Mouse (Mus musculus): Measurements from ENCODE around the gene Hgfac.

The Hgfac gene

GRCm38 (mm10) chr5:35041268-35041829, at the start of gene Hgfac:
Gene Hgfac (plus strand): TSS chr5:35041509.
- no peak for DNase-seq (ENCODE audit: low spot score in 2 of 2)

- DNase-seq (ENCODE audit: low spot score in 2 of 2) = no peak
Measured at GRCm38 (mm10) chr5:34998754-34999153, 42.6 kb upstream of the Hgfac start.

- DNase-seq (ENCODE audit: low spot score in 2 of 2) = no peak
Measured at GRCm38 (mm10) chr5:34999281-34999680, 42.0 kb upstream of the Hgfac start.

DNA sequence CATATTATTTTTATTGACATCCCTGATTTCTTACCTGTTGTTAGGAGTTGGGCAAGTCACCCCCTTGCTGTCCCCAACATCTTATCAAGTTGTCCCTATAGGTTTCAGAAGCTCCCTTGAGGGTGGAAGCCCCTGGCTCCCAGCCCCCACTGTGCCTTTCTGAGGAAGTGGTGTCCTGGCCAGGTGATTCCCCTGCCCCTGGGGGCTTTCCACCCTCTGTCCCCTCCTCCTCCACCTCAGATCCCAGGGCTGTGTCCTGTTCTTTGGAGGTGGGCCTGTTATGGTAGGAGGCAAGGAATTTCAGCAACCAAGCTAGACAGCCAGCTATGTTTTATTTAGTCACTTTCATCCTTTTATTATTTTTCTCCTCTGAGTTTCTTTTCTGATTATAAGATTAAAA, 41.0 kb upstream of the Hgfac start:
- DNase-seq (ENCODE audit: low spot score in 2 of 2) = no peak

- DNase-seq (ENCODE audit: low spot score in 2 of 2) = no peak
Measured at GRCm38 (mm10) chr5:35001144-35001543, 40.2 kb upstream of the Hgfac start.

- DNase-seq (ENCODE audit: low spot score in 2 of 2) = no peak
Measured at GRCm38 (mm10) chr5:35003611-35004162, 37.6 kb upstream of the Hgfac start.

DNA sequence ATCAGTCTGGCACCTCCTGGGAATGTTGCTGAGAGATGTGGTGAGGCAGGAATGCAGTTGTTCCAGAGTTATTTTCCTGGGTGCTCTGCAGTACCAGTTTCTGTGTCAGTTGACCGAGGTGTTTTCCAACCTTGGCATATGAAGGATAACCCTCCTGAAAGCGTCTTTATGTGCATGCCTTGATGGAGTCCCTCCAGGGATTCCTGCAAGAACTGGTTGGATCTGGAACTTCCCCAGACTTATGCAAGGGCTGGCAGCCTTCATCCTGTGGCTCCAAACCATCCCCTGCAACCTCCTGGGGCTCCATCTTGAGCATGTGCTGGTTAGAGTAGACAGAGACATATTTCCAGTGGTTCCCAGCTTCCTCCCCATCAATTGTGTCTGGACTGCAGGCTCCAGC, 36.5 kb upstream of the Hgfac start:
- no peak for DNase-seq (ENCODE audit: low spot score in 2 of 2)

DNA sequence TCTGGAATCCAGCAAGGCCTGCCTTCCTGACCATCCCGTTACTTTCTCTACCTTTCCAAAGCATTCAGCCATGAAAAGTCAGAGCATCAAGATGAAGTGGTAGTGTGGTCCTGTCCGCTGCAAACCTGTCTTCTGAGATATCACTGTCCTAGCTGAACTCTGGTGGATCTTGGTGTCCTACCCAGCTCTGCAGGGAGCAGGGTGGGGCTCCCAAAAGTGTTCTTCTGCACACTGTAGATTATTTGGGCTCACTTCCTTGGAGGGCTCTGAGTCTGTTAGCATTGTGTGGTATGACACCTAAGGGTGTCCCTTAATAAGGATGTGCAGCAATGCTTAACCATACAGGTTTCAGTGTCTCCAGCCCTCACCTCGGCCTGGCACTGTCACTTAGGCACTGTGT, 35.6 kb upstream of the Hgfac start:
- DNase-seq (ENCODE audit: low spot score in 2 of 2) = no peak

- DNase-seq (ENCODE audit: low spot score in 2 of 2) = no peak
Measured at GRCm38 (mm10) chr5:35006599-35006998, 34.7 kb upstream of the Hgfac start.

DNA sequence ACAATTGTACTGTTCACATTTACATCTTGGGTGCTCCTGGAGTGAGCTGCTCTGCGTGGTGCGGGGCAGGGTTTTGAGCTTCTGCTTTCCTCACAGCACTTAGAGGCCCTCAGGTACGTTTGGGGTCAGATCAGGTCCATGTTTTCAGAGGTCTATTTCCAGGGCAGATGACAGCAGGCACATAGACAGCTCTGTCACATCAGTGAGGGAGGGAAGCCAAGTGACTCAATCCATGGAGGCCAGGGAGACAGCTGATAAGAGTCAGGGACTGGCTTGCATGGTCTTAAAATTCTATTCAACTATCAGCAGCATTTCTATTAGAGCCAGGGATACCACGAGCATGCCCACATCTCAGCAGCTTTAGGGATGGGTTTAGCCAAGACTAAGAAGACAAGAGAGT, 32.1 kb upstream of the Hgfac start:
- DNase-seq (ENCODE audit: low spot score in 2 of 2) = no peak

GRCm38 (mm10) chr5:35010656-35011055, 30.7 kb upstream of the Hgfac start:
- DNase-seq (ENCODE audit: low spot score in 2 of 2) = no peak

DNA sequence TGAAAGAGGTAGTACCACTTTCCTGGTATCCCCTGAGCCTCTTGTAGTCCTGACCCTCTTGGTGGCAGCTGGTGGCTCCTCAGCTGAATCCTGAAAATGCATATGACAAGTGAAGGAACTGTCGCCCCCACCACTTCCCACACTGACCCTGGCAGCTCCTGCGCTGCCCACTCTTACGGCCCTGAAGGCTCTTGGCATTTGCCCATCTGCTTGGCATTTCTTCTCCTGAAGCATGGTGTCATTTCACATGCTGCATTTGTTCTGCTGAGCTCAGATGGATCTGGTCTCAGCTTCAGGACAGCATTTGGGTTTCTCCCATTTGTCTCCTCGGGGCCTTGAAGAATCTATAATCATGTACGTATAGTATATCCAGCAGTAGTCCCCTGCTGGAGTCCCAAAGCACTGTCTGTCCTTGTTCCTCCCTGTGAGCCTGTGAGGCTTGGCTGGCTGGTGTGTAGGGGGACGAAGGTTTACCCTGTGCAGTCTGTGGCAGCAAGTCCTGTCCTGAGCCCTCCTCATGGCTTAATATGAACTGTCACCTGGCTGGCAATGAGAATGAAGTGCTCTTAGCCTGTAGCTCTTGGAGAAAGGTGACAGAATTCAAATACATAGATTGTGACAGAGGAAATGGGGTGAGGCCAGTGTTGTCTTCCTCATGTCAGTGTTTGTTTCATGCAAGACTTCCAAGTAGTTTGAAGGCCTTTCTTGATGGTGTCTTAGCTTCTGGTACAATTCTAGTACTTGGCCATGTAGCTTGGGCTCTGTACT, 30.0 kb upstream of the Hgfac start:
- DNase-seq (ENCODE audit: low spot score in 2 of 2) = no peak

GRCm38 (mm10) chr5:35014036-35014435, 27.3 kb upstream of the Hgfac start:
- DNase-seq (ENCODE audit: low spot score in 2 of 2) = no peak

DNA sequence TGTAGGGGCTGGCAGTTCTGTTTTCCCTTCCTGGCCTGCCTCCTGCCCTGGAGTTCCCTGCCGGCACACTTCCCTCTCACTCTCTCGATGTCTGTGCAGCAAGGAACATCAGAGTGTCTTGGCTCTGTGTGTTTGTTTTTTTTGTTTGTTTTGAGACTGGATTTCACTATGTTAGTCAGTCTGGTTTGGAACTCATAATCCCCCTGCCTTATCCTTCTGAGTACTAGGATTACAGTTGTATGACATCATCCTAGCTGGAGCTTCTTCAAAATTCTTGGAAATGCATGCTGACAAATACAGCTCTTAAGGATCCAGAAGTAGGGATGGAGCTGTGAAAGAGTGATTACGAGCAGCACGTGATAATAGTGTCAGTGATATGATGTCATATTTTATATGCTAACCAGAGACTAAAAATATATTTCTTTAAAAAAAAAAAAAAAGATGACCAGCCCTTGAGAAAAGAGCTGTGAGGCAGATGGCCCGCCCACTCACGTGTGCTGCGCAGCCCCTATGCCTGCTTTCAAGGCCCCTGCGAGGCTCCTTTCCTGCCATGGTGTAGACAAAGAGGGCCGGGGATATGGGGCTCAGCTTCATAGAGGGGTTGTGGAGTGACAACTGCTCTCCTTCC, 21.5 kb upstream of the Hgfac start:
- no peak for DNase-seq (ENCODE audit: low spot score in 2 of 2)

GRCm38 (mm10) chr5:35020410-35021241, 20.7 kb upstream of the Hgfac start:
- DNase-seq (ENCODE audit: low spot score in 2 of 2) = no peak

DNA sequence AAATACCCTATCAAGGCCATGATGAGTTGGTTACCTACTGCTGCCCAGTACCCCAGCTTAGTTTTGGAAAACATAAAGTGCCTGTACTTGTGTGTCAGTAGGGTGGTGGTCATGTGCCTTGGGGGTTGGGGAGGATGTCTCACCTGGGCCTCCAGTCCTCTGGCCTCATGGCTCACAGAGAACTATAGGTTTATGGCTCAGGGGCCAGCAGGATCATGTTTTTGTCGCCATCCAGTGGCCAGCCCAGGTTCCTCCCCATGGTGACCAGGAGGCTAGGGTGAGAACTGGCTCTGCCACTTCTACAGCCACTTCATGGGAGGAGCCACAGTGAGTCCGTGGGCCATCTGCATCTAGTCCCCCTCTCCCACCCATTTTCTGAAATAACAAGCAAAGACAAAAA, 16.3 kb upstream of the Hgfac start:
- DNase-seq (ENCODE audit: low spot score in 2 of 2) = peak in 1 of 2 experiments; percentile 41

- no peak for DNase-seq (ENCODE audit: low spot score in 2 of 2)
Measured at GRCm38 (mm10) chr5:35029303-35029702, 12.0 kb upstream of the Hgfac start.

DNA sequence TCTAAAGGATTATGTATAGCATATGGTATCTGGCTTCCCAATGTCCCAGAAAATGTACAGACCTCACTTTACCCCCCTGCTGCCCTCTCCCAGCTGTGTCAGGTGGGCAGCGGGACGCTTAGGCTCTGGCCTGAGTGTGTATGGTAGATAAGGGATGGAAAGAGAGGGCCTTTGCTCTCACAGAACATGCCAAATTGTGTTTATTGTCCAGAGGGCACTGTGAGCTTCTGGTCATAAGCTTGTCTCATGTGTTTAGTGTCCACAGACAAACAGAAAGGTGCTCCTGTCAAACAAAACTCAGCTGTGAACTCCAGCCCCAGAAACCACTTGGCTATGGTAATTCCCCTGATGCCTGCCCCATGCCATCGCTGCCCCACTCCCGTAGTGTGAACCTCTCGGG, 11.6 kb upstream of the Hgfac start:
- no peak for DNase-seq (ENCODE audit: low spot score in 2 of 2)

GRCm38 (mm10) chr5:35033068-35033467, 8.2 kb upstream of the Hgfac start:
- DNase-seq (ENCODE audit: low spot score in 2 of 2) = peak in 1 of 2 experiments; percentile 36

GRCm38 (mm10) chr5:35033619-35034018, 7.7 kb upstream of the Hgfac start:
- no peak for DNase-seq (ENCODE audit: low spot score in 2 of 2)

GRCm38 (mm10) chr5:35035141-35035540, 6.2 kb upstream of the Hgfac start:
- DNase-seq (ENCODE audit: low spot score in 2 of 2) = no peak

DNA sequence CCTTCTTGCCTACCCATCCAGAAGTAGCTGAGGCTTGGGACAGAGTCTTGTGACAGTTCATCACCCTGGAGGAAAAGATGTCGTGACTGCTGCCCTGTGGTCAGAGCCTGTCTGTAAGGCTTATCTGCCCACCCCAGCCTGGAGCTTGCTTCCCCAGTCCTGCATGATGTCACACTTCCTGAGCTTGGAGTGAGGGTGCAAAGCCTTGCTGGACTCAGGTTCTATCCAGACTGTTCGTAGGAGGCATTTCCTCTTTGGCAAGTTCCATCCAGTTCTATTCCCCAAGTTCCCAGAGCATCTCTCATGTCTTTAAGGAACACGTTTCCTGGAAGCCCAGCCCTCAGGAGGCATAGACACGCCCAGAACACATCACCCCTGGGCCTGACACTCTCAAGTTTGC, 5.5 kb upstream of the Hgfac start:
- no peak for DNase-seq (ENCODE audit: low spot score in 2 of 2)
